Comparison of ENCODE assay signal across 23 mouse cellular contexts in the genomic region with DNA sequence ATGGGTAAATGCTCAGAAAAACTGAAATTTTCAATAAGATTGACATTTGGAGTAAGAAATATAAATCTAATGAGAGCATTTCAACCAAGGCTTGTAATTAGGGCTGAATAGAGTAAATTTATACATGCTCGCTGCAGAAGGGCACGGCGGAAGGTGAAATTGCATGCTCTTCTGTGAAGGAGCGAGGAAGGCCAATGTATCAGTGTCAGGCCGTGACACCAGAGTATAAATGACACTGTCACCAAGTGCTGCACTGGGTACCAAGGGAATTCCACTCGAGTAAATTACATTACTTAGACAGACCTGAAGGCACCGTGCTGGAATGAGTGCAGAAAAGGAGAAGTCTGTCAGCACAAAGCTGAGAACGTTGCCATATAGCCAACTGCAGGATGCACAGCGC.
DNase-seq lines count a peak whose midpoint lies in the region; ATAC-seq and TF ChIP-seq lines count a peak whose summit lies in the region.
"Had no signal": no experiment of that assay in that cellular context is flagged by ENCODE, and none has a peak within 500 bp of the region (broad histone marks: within the 10 kb centered on the region; RNA-seq: fewer than 3 reads in every experiment).

No protein-coding gene starts in this region.

- peaks cover 49% of the 10 kb centered on the region for H3K4me1 ChIP-seq in forebrain, embryonic 14.5 days (ENCODE audit: control insufficient read depth, insufficient read depth, low read length)
- H3K4me1 ChIP-seq in forebrain, embryonic 10.5 days, result peaks cover 50% of the 10 kb centered on the region
- peaks cover 70% of the 10 kb centered on the region for H3K4me1 ChIP-seq in hindbrain, embryonic 12.5 days

- 53% methylated on average over 9 of the region's 9 CpGs for WGBS in forebrain, embryonic 14.5 days
- 88% methylated on average over 9 of the region's 9 CpGs for WGBS in forebrain, embryonic 10.5 days
- WGBS in hindbrain, embryonic 12.5 days, result 52% methylated on average over 9 of the region's 9 CpGs

- H3K4me2 ChIP-seq in forebrain, embryonic 14.5 days (ENCODE audit: low read length), result no peak overlapping the region
- H3K4me2 ChIP-seq in hindbrain, embryonic 12.5 days (replicated peaks), result no peak overlapping the region
- H3K4me2 ChIP-seq: embryonic facial prominence, embryonic 12.5 days; heart, embryonic 15.5 days; limb, embryonic 13.5 days; lung, embryonic 15.5 days had no signal

- no peaks in the 10 kb centered on the region for H3K27me3 ChIP-seq in forebrain, embryonic 14.5 days (replicated peaks; ENCODE audit: control insufficient read depth, insufficient read depth, low read length)
- H3K27me3 ChIP-seq in forebrain, embryonic 10.5 days (ENCODE audit: poor library complexity, severe bottlenecking), result no peaks in the 10 kb centered on the region
- no peaks in the 10 kb centered on the region for H3K27me3 ChIP-seq in hindbrain, embryonic 12.5 days
- H3K27me3 ChIP-seq: embryonic facial prominence, embryonic 12.5 days; heart, embryonic 15.5 days; limb, embryonic 13.5 days; lung, embryonic 15.5 days had no signal

- TF ChIP-seq CTCF in brain, embryonic 14.5 days (IDR thresholded peaks at IDR 0.05; ENCODE audit: borderline replicate concordance, extremely low read depth, insufficient read depth, insufficient read length), result no peak

- no peak for TF ChIP-seq POLR2A in brain, embryonic 14.5 days (IDR thresholded peaks at IDR 0.05; ENCODE audit: borderline replicate concordance, extremely low read depth, insufficient read depth, insufficient read length, poor library complexity, severe bottlenecking)

- no peak overlapping the region for H3K4me3 ChIP-seq in forebrain, embryonic 14.5 days (ENCODE audit: low read depth, low read length)
- no peak overlapping the region for H3K4me3 ChIP-seq in forebrain, embryonic 10.5 days
- H3K4me3 ChIP-seq in hindbrain, embryonic 12.5 days, result no peak overlapping the region
- H3K4me3 ChIP-seq: embryonic facial prominence, embryonic 12.5 days; erythroblast, embryonic 14.5 days; heart, adult 2 months; heart, embryonic 15.5 days; limb, embryonic 13.5 days; lung, embryonic 15.5 days had no signal

- DNase-seq in forebrain, embryonic 14.5 days (ENCODE audit: low spot score), result peak; percentile 39
- no peak for DNase-seq in forebrain, embryonic 10.5 days (ENCODE audit: extremely low spot score, low spot score)
- DNase-seq in brain, embryonic 14.5 days (ENCODE audit: low read depth), result peak; percentile 68
- DNase-seq in neural tube, embryonic 10.5 days (ENCODE audit: extremely low spot score, low spot score), result peak; percentile 12
- no peak for DNase-seq in kidney, adult 18-20 months
- DNase-seq in lung, postnatal 14 days, result no peak
- no peak for DNase-seq in cerebellum, postnatal 14 days
- DNase-seq: adrenal gland, postnatal 36 days; cerebellum, adult 2 months; gastrocnemius, postnatal 14 days; heart, adult 2 months; kidney, adult 11 months; right cerebral cortex, postnatal 14 days had no signal

- H3K27ac ChIP-seq in forebrain, embryonic 14.5 days (ENCODE audit: low read depth, low read length), result peak overlapping the region; percentile 27; the same call in 1 of the 2 replicates
- H3K27ac ChIP-seq in forebrain, embryonic 10.5 days, result no peak overlapping the region
- H3K27ac ChIP-seq in hindbrain, embryonic 12.5 days, result peak overlapping the region; percentile 77
- H3K27ac ChIP-seq: embryonic facial prominence, embryonic 12.5 days; heart, adult 2 months; heart, embryonic 15.5 days; kidney, postnatal 0 days; limb, embryonic 13.5 days; liver, embryonic 14.5 days; lung, embryonic 15.5 days; macrophage had no signal

- H3K9me3 ChIP-seq in forebrain, embryonic 14.5 days (replicated peaks; ENCODE audit: control insufficient read depth, low read length), result no peaks in the 10 kb centered on the region
- no peaks in the 10 kb centered on the region for H3K9me3 ChIP-seq in forebrain, embryonic 10.5 days
- H3K9me3 ChIP-seq in hindbrain, embryonic 12.5 days (replicated peaks), result no peaks in the 10 kb centered on the region
- H3K9me3 ChIP-seq: embryonic facial prominence, embryonic 12.5 days; heart, embryonic 15.5 days; limb, embryonic 13.5 days; lung, embryonic 15.5 days had no signal

- no peak overlapping the region for H3K9ac ChIP-seq in forebrain, embryonic 14.5 days (ENCODE audit: low read length)
- H3K9ac ChIP-seq in hindbrain, embryonic 12.5 days, result no peak overlapping the region
- H3K9ac ChIP-seq: embryonic facial prominence, embryonic 12.5 days; heart, embryonic 15.5 days; limb, embryonic 13.5 days; liver, embryonic 14.5 days; lung, embryonic 15.5 days had no signal

- no peak for ATAC-seq in forebrain, embryonic 14.5 days
- peak; percentile 35; the same call in 1 of the 2 replicates for ATAC-seq in hindbrain, embryonic 12.5 days (ENCODE audit: low FRiP score)
- ATAC-seq: midbrain, embryonic 16.5 days had no signal

- no peaks in the 10 kb centered on the region for H3K36me3 ChIP-seq in forebrain, embryonic 14.5 days (ENCODE audit: control insufficient read depth, insufficient read depth, low read length)
- no peaks in the 10 kb centered on the region for H3K36me3 ChIP-seq in forebrain, embryonic 10.5 days (replicated peaks)
- no peaks in the 10 kb centered on the region for H3K36me3 ChIP-seq in hindbrain, embryonic 12.5 days
- H3K36me3 ChIP-seq: embryonic facial prominence, embryonic 12.5 days; heart, embryonic 15.5 days; limb, embryonic 13.5 days; lung, embryonic 15.5 days had no signal

Comparison
In these comparisons a context has a peak if more than half of its experiments do, and no peak if none do; other contexts are left out.
1. DNase-seq: peak in forebrain, embryonic 14.5 days (single experiment), brain, embryonic 14.5 days (single experiment) and neural tube, embryonic 10.5 days (single experiment); none in forebrain, embryonic 10.5 days (single experiment), kidney, adult 18-20 months (single experiment), lung, postnatal 14 days (single experiment) and cerebellum, postnatal 14 days (0 of 2).